Mouse (Mus musculus) R1 (cell line): ENCODE results near the gene Mrgprb2.

ENCODE experiments used
- DNase-seq: peaks from one replicate; pipeline ENCODE4 v3.0.0-alpha.2; 2018; ENCODE audit warnings: low read depth, low spot score

Gene Mrgprb2

GRCm38 (mm10) chr7:48557986-48558385, at the start of gene Mrgprb2:
TSS of gene Mrgprb2 (minus strand) at chr7:48558086.
- no peak for DNase-seq
